Mouse (Mus musculus): Measurements from ENCODE around the gene Bcar3.
"Not testable (repeated sequence)": the region's sequence is repeated elsewhere in the genome, so short reads cannot be mapped to it uniquely, and the experiment has no call there.

Gene Bcar3

GRCm38 (mm10) chr3:122380776-122381175 lies 86.8 kb downstream of the Bcar3 start:
- no peak for DNase-seq (ENCODE audit: low read depth, low spot score)

- DNase-seq (ENCODE audit: low read depth, low spot score): no peak
These were observed 87.7 kb downstream of the Bcar3 start for GRCm38 (mm10) chr3:122381591-122381990.

DNA sequence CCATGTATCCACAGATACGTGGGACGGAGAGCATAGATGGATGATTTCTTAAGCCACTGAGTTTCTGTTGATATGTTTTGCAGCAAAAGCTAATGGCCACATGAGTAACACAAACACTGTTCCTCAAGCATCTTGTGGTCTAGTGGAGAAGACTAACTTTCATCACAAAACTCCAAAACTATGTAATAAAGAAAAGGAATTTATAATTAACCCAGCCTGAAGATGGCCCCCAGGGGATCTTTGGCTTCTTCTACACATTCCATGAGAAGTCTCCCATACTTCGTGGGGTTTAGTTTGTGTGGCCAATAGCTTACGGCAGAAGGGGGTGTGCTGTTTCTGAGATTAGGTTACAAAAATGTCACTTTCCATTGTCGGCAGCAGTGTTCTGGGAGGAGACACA lies 92.5 kb downstream of the Bcar3 start:
- no peak for DNase-seq (ENCODE audit: low read depth, low spot score)

GRCm38 (mm10) chr3:122387771-122388170 lies 93.8 kb downstream of the Bcar3 start:
- DNase-seq (ENCODE audit: low read depth, low spot score): no peak

GRCm38 (mm10) chr3:122389972-122390371 lies 96.0 kb downstream of the Bcar3 start:
- no peak for DNase-seq (ENCODE audit: low read depth, low spot score)

DNA sequence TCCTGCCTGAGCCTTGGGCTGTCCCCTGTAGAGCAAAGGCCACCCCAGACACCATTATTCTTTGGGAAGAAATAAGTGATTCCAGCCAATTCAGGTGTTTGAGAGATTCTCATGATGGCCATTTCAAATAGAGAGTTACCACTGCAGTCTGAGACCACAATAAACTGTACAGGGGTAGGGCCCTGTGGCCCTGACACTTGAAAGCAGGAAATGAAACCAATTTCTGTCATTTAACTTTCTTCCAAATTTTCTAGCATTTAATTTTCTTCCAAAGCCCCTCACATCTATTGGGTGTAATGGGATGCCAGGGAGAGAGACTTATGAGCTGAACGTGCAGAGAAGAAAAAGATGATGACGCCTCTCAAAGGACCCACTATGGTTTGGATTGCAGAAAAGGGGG lies 97.2 kb downstream of the Bcar3 start:
- no peak for DNase-seq (ENCODE audit: low read depth, low spot score)

- DNase-seq (ENCODE audit: low read depth, low spot score): no peak
These were observed 97.9 kb downstream of the Bcar3 start for GRCm38 (mm10) chr3:122391816-122392215.

DNA sequence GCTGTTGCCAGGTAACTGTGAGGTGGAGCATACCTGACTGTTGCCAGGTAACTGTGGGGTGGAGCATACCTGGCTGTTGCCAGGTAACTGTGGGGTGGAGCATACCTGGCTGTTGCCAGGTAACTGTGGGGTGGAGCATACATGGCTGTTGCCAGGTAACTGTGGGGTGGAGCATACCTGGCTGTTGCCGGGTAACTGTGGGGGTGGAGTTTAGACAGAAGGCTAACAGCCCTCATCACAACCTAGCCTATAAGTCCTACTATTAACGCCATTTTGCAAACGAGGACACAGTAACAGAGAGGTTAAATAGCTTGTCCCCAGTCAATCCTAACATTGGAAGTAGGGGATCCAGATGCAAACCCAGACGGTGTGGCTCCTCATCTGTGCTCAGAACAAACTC lies 99.5 kb downstream of the Bcar3 start:
- DNase-seq (ENCODE audit: low read depth, low spot score): not testable (repeated sequence)

GRCm38 (mm10) chr3:122393836-122394374 lies 100.0 kb downstream of the Bcar3 start:
- no peak for DNase-seq (ENCODE audit: low read depth, low spot score)

GRCm38 (mm10) chr3:122396957-122397356 lies 103.0 kb downstream of the Bcar3 start:
- DNase-seq (ENCODE audit: low read depth, low spot score): no peak

GRCm38 (mm10) chr3:122397401-122397800 lies 103.5 kb downstream of the Bcar3 start:
- no peak for DNase-seq (ENCODE audit: low read depth, low spot score)

DNA sequence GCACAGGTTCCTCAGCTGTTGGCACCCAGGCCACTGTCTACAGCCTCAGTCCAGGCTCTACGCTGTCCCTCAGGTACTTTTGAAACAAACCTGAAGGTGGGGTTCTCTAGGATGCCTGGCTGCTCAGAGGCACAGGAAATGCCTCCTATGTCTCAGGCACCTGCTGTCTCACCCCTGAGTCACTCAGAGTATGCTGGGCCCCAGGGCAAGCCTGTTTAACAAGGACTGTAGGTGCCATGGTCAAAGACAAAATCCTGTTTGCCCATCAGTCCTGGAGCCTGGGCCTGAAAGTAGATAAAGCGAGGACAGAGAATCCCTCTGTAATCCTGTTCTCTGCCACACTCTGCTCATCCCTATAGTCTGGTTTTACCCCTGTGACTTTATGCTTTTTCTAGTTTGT lies 107.1 kb downstream of the Bcar3 start:
- no peak for DNase-seq (ENCODE audit: low read depth, low spot score)

- peak; percentile 39 for DNase-seq (ENCODE audit: low read depth, low spot score)
These were observed 108.2 kb downstream of the Bcar3 start for GRCm38 (mm10) chr3:122402143-122402542.

GRCm38 (mm10) chr3:122403860-122404557 lies 110.1 kb downstream of the Bcar3 start:
- no peak for DNase-seq (ENCODE audit: low read depth, low spot score)

DNA sequence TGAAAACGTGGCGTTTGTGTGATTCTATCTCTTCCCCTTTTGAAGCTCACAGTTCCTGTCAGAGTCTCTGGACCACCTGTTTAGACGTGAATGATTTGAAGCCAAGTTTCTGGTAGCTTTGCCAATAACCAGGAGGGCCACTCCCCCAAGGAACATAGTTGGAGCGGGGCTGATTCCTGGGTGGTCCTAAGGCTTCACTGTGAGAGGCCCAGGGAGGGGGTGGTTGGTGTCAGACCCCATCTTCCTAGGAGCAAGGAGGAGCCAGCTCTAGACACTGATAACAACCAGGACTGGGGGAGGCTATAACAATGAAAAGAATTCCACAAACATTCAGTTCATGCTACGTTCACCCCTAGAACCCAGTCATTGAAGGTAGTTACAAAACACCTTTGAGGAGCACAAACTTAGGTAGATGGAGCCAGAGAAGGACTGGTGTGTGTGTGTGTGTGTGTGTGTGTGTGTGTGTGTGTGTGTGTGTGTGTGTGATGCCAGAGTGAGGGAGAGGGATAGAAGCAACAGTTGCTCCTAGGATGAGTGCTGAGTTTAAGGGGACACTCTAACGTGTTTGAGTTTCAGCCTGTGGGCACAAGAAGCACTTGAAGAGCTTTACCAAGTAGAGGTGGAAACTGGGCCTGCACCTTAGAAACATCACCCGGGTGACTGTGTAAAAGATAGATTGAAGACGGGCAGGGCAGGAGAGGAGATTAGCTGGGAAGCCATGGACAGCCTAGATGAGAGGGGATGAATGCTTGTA lies 111.4 kb downstream of the Bcar3 start:
- no peak for DNase-seq (ENCODE audit: low read depth, low spot score)

DNA sequence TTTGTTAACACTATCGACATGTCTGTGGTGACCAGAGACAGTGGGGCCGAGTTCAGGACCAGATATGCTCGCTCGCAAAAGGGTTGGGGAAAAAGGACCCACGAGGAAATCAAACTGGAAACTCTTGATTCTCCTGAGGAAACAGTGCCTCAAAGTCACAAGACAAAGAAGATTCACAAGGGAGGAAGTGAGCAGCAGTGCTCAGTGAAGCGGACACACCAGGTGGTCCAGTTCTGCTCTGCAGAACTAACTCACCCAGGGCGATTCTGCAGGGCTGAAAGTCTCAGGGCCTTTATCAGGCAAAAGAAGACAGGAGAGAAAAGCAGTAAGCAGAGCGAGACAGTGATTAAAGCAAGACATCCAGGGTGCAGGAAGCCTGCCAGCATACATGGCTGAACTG lies 112.5 kb downstream of the Bcar3 start:
- DNase-seq (ENCODE audit: low read depth, low spot score): no peak

DNA sequence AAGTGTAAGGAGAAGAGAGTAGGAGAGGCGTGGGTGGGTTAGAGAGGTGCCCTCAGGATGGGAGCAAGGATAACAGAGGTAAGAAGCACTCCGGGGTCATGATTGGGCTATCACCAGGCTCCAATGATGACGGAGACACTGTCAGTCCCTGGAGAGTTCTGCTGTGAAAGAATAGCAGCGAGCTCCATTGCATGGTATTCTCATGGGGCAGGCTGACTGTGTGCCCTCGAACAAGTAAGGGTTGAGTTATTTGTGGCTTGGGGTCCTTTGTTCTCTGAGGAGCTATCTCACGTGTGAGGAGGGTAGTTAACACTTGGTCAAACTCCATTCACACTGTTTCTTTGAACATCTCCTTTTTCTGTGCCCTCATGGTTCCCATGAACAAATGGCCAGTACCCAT lies 113.8 kb downstream of the Bcar3 start:
- DNase-seq (ENCODE audit: low read depth, low spot score): no peak

DNA sequence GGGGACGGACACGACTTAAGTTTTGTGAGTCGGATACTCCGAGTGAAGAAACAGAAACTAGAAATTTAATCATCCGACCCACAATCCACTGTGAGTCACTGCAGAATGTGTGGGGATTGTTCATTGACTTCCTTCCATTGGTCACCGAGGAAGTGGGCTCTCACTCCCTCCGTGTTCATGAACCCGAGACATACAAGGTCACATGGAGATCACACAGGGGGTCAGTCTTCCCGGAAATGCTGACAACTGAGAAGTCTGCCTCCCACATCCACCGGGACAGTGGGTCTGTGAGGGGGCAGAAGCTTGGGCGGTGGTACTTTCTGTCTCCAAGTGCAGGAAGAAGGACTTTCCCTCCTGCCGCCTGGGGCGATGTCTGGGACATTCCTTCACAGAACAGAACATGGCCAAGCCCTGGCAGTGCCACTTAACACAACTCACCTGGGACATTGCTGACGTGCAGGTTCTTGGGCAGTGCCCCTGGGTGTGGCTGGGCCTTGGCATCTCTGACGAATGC lies 114.9 kb downstream of the Bcar3 start:
- no peak for DNase-seq (ENCODE audit: low read depth, low spot score)

GRCm38 (mm10) chr3:122411590-122411989 lies 117.7 kb downstream of the Bcar3 start:
- DNase-seq (ENCODE audit: low read depth, low spot score): no peak

GRCm38 (mm10) chr3:122413729-122414561 lies 120.0 kb downstream of the Bcar3 start:
- DNase-seq (ENCODE audit: low read depth, low spot score): no peak

GRCm38 (mm10) chr3:122414868-122415267 lies 120.9 kb downstream of the Bcar3 start:
- no peak for DNase-seq (ENCODE audit: low read depth, low spot score)

GRCm38 (mm10) chr3:122417466-122417865 lies 123.5 kb downstream of the Bcar3 start:
- no peak for DNase-seq (ENCODE audit: low read depth, low spot score)
